In the genomic region with DNA sequence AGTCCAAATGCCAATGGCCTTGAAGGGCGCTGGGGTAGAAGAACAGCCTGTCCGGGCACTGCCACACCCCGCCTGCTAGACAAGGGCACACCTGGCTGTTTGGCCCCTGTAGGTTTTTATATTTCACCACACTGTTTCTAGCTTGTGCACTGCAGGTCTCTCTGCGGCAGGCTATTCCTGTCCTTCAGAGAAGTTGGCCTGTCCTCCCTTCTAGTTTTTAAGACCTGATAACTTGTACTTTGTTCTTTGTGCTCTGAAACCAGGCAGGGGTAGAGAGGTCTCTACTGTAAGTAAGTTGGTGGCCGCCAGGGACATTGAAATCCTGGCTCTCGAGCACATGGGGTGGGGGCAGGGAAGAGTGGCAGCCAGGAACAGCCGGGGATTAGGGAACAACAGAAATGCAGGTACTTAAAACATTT, we compare ENCODE assay signal across 8 mouse cellular contexts. TPM values are rescaled to one million over a fixed set of nuclear protein-coding genes. Genes with fewer than 3 reads are reported as not detected.
A peak's percentile ranks its signal among the peaks of the same experiment; 100 is the strongest.
DNase-seq lines count a peak whose midpoint lies in the region; ATAC-seq lines count a peak whose summit lies in the region.

No protein-coding gene starts in this region.

- H3K36me3 ChIP-seq in lung, embryonic 15.5 days = no peaks in the 10 kb centered on the region
- H3K36me3 ChIP-seq in embryonic facial prominence, embryonic 14.5 days (ENCODE audit: control insufficient read depth, insufficient read depth, low read length) = no peaks in the 10 kb centered on the region
- no peaks in the 10 kb centered on the region for H3K36me3 ChIP-seq in hindbrain, embryonic 16.5 days (ENCODE audit: control insufficient read depth, insufficient read depth, low read length)
- no peaks in the 10 kb centered on the region for H3K36me3 ChIP-seq in liver, embryonic 13.5 days
- H3K36me3 ChIP-seq in neural tube, embryonic 15.5 days = no peaks in the 10 kb centered on the region

- peaks cover 17% of the 10 kb centered on the region for H3K4me1 ChIP-seq in lung, embryonic 15.5 days
- peaks cover 11% of the 10 kb centered on the region for H3K4me1 ChIP-seq in embryonic facial prominence, embryonic 14.5 days (ENCODE audit: control insufficient read depth, insufficient read depth, low read length)
- peaks cover 4% of the 10 kb centered on the region for H3K4me1 ChIP-seq in hindbrain, embryonic 16.5 days (ENCODE audit: control insufficient read depth, insufficient read depth, low read depth, low read length)
- H3K4me1 ChIP-seq in liver, embryonic 13.5 days (replicated peaks) = peaks cover 31% of the 10 kb centered on the region
- peaks cover 10% of the 10 kb centered on the region for H3K4me1 ChIP-seq in neural tube, embryonic 15.5 days

- peak; percentile 60; the same call in 1 of the 2 replicates for ATAC-seq in lung, embryonic 15.5 days (ENCODE audit: borderline replicate concordance, extremely low read depth, low FRiP score, low TSS enrichment)
- ATAC-seq in embryonic facial prominence, embryonic 14.5 days (ENCODE audit: low read depth) = peak; percentile 64
- ATAC-seq in hindbrain, embryonic 16.5 days = peak; percentile 60; the same call in 1 of the 2 replicates
- ATAC-seq in liver, embryonic 13.5 days (ENCODE audit: low read depth) = peak; percentile 65
- ATAC-seq in neural tube, embryonic 15.5 days (ENCODE audit: low FRiP score) = 0 out of 2 replicates have a peak, but pooled peaks have one; percentile 72

- H3K27me3 ChIP-seq in lung, embryonic 15.5 days = no peaks in the 10 kb centered on the region
- no peaks in the 10 kb centered on the region for H3K27me3 ChIP-seq in embryonic facial prominence, embryonic 14.5 days (replicated peaks; ENCODE audit: control insufficient read depth, insufficient read depth, low read length)
- no peaks in the 10 kb centered on the region for H3K27me3 ChIP-seq in hindbrain, embryonic 16.5 days (replicated peaks; ENCODE audit: control insufficient read depth, insufficient read depth, low read length)
- H3K27me3 ChIP-seq in liver, embryonic 13.5 days = no peaks in the 10 kb centered on the region
- no peaks in the 10 kb centered on the region for H3K27me3 ChIP-seq in neural tube, embryonic 15.5 days (replicated peaks)

- peak overlapping the region; percentile 44 for H3K4me2 ChIP-seq in lung, embryonic 15.5 days
- peak overlapping the region; percentile 46 for H3K4me2 ChIP-seq in embryonic facial prominence, embryonic 14.5 days (ENCODE audit: low read depth, low read length)
- peak overlapping the region; percentile 49 for H3K4me2 ChIP-seq in hindbrain, embryonic 16.5 days (ENCODE audit: low read length)
- peak overlapping the region; percentile 54 for H3K4me2 ChIP-seq in liver, embryonic 13.5 days
- H3K4me2 ChIP-seq in neural tube, embryonic 15.5 days = peak overlapping the region; percentile 41

- 24% methylated on average over 7 of the region's 7 CpGs for WGBS in lung, embryonic 15.5 days
- whole genome bisulfite sequencing in embryonic facial prominence, embryonic 14.5 days = 24% methylated on average over 7 of the region's 7 CpGs
- WGBS in hindbrain, embryonic 16.5 days = 29% methylated on average over 7 of the region's 7 CpGs
- WGBS in liver, embryonic 13.5 days (ENCODE audit: insufficient replicate concordance) = 9% methylated on average over 7 of the region's 7 CpGs
- WGBS in neural tube, embryonic 15.5 days = 29% methylated on average over 7 of the region's 7 CpGs

- H3K9ac ChIP-seq in lung, embryonic 15.5 days = peak overlapping the region; percentile 18; the same call in 1 of the 2 replicates
- H3K9ac ChIP-seq in embryonic facial prominence, embryonic 14.5 days (ENCODE audit: low read depth, low read length) = 0 out of 2 replicates have a peak overlapping the region, but pooled peaks have one; percentile 14
- H3K9ac ChIP-seq in hindbrain, embryonic 16.5 days (ENCODE audit: low read depth, low read length) = no peak overlapping the region
- H3K9ac ChIP-seq in liver, embryonic 13.5 days = peak overlapping the region; percentile 37
- H3K9ac ChIP-seq in neural tube, embryonic 15.5 days (replicated peaks) = no peak overlapping the region

- peak overlapping the region; percentile 20; the same call in 1 of the 2 replicates for H3K4me3 ChIP-seq in lung, embryonic 15.5 days
- H3K4me3 ChIP-seq in embryonic facial prominence, embryonic 14.5 days (ENCODE audit: low read depth, low read length) = no peak overlapping the region
- H3K4me3 ChIP-seq in hindbrain, embryonic 16.5 days (ENCODE audit: low read length) = peak overlapping the region; percentile 27
- peak overlapping the region; percentile 24 for H3K4me3 ChIP-seq in liver, embryonic 13.5 days (replicated peaks)
- H3K4me3 ChIP-seq in neural tube, embryonic 15.5 days (replicated peaks) = peak overlapping the region; percentile 14; the same call in 1 of the 2 replicates

- H3K9me3 ChIP-seq in lung, embryonic 15.5 days = no peaks in the 10 kb centered on the region
- H3K9me3 ChIP-seq in embryonic facial prominence, embryonic 14.5 days (ENCODE audit: control insufficient read depth, low read length) = no peaks in the 10 kb centered on the region
- H3K9me3 ChIP-seq in hindbrain, embryonic 16.5 days (ENCODE audit: control insufficient read depth, low read length) = no peaks in the 10 kb centered on the region
- no peaks in the 10 kb centered on the region for H3K9me3 ChIP-seq in liver, embryonic 13.5 days (replicated peaks)
- no peaks in the 10 kb centered on the region for H3K9me3 ChIP-seq in neural tube, embryonic 15.5 days (replicated peaks)

- DNase-seq in lung, postnatal 36 days = no peak
- no peak for DNase-seq in embryonic facial prominence, embryonic 14.5 days (ENCODE audit: low spot score)
- no peak for DNase-seq in liver, embryonic 13.5 days
- DNase-seq in urinary bladder, adult 2 months (ENCODE audit: low spot score) = no peak
- no peak for DNase-seq in spleen, postnatal 36 days (ENCODE audit: low spot score in 2 of 2)

- H3K27ac ChIP-seq in lung, embryonic 15.5 days = peak overlapping the region; percentile 77
- H3K27ac ChIP-seq in embryonic facial prominence, embryonic 14.5 days (replicated peaks; ENCODE audit: low read depth, low read length) = peak overlapping the region; percentile 28; the same call in 1 of the 2 replicates
- peak overlapping the region; percentile 55 for H3K27ac ChIP-seq in hindbrain, embryonic 16.5 days (ENCODE audit: low read depth, low read length)
- peak overlapping the region; percentile 54 for H3K27ac ChIP-seq in liver, embryonic 13.5 days
- peak overlapping the region; percentile 62; the same call in 1 of the 2 replicates for H3K27ac ChIP-seq in neural tube, embryonic 15.5 days (replicated peaks)

RNA-seq across cellular contexts. Expression of gene Zfp217, which starts 44.8 kb away (rescaled TPM):
- 5.0 and 5.1 TPM in 2 replicates for polyA plus RNA-seq in lung, embryonic 15.5 days (2015; fragmentation: Nextera tagmentation; extraction: Ambion mirVana)
- 3.6 and 3.9 TPM in 2 replicates for polyA plus RNA-seq in embryonic facial prominence, embryonic 14.5 days (2014; fragmentation: Nextera tagmentation; extraction: Ambion mirVana)
- 0.92 and 1.0 TPM in 2 replicates for polyA plus RNA-seq in hindbrain, embryonic 16.5 days (2015; fragmentation: Nextera tagmentation; extraction: Ambion mirVana)
- 3.6 and 3.7 TPM in 2 replicates for polyA plus RNA-seq in liver, embryonic 13.5 days (2015; fragmentation: Nextera tagmentation; extraction: Ambion mirVana)
- 0.82 and 2.4 TPM in 2 replicates for polyA plus RNA-seq in neural tube, embryonic 15.5 days (2015; fragmentation: Nextera tagmentation; extraction: Ambion mirVana)
- polyA plus RNA-seq in urinary bladder, adult 2 months (2012; rRNA removed) = 8.9 and 11.5 TPM in 2 replicates

Comparison
In these comparisons a context has a peak if more than half of its experiments do, and no peak if none do; other contexts are left out.
1. H3K9ac ChIP-seq: peak in lung, embryonic 15.5 days (single experiment), embryonic facial prominence, embryonic 14.5 days (single experiment) and liver, embryonic 13.5 days (single experiment); none in hindbrain, embryonic 16.5 days (single experiment) and neural tube, embryonic 15.5 days (single experiment).
2. Peak in every context shown above with its lines, with median percentiles within 50 percentile points of each other: ATAC-seq, H3K27ac ChIP-seq and H3K4me2 ChIP-seq.